Mouse (Mus musculus) midbrain, embryonic 14.5 days (tissue): ENCODE data around the gene Gpr19. TPM values are rescaled to one million over a fixed set of nuclear protein-coding genes. Genes with fewer than 3 reads are reported as not detected.

ENCODE experiments used
- ATAC-seq: fragments of 200-750 bp; cut with Nextera tagmentation; 2 replicates; pipeline ENCODE4 v1.8.0; 2017; ENCODE audit warnings: moderate number of reproducible peaks, moderate library complexity; ENCODE audit not compliant: low FRiP score, low TSS enrichment
- DNase-seq: peaks from one replicate; pipeline ENCODE4 v3.0.0-alpha.2; 2015
- H3K27ac ChIP-seq: fragments of 300-500 bp; sonication (generic); replicated peaks from 2 replicates; pipeline ENCODE4 v1.5.1; 2014; ENCODE audit warnings: mild to moderate bottlenecking, low read depth, low read length, moderate library complexity
- H3K27me3 ChIP-seq: fragments of 300-500 bp; sonication (generic); 2 replicates; pipeline ENCODE4 v1.6.1; 2014; ENCODE audit warnings: low read length, control low read depth, mixed read lengths; ENCODE audit not compliant: control insufficient read depth, insufficient read depth
- H3K36me3 ChIP-seq: fragments of 300-500 bp; sonication (generic); 2 replicates; pipeline ENCODE4 v1.6.1; 2014; ENCODE audit warnings: low read length, control low read depth; ENCODE audit not compliant: control insufficient read depth, insufficient read depth
- H3K4me1 ChIP-seq: fragments of 300-500 bp; sonication (generic); 2 replicates; pipeline ENCODE4 v1.6.1; 2014; ENCODE audit warnings: mild to moderate bottlenecking, antibody characterized with exemption, low read length, control low read depth; ENCODE audit not compliant: control insufficient read depth, insufficient read depth
- H3K4me2 ChIP-seq: fragments of 300-500 bp; sonication (generic); 2 replicates; pipeline ENCODE4 v1.6.1; 2014; ENCODE audit warnings: mild to moderate bottlenecking, low read length, moderate library complexity
- H3K4me3 ChIP-seq: fragments of 300-500 bp; sonication (generic); replicated peaks from 2 replicates; pipeline ENCODE4 v1.5.1; 2014; ENCODE audit warnings: low read depth, low read length
- H3K9ac ChIP-seq: fragments of 300-500 bp; sonication (generic); replicated peaks from 2 replicates; pipeline ENCODE4 v1.6.1; 2014; ENCODE audit warnings: mild to moderate bottlenecking, low read length, moderate library complexity
- H3K9me3 ChIP-seq: fragments of 300-500 bp; sonication (generic); 2 replicates; pipeline ENCODE4 v1.6.1; 2016; ENCODE audit warnings: low read length, control low read depth, mixed read lengths; ENCODE audit not compliant: control insufficient read depth
- WGBS: fragments of 180-500 bp; shearing (Covaris S2); extraction: QIAGEN DNeasy Blood & Tissue Kit; methylation state at CpG from one replicate; pipeline ENCODE4 v1.1.7; 2014; 5-methylcytosine and 5-hydroxymethylcytosine counted together
- polyA plus RNA-seq: library from polyadenylated mRNA; unstranded; fragments of >200 nt; fragmentation: Nextera tagmentation; extraction: Ambion mirVana; gene quantifications from 2 replicates; pipeline ENCODE4 v1.2.1, GENCODE M21; 2014

Gpr19 gene
- polyA plus RNA-seq, 1 experiment from 2014 or later = 43.0 TPM

DNA sequence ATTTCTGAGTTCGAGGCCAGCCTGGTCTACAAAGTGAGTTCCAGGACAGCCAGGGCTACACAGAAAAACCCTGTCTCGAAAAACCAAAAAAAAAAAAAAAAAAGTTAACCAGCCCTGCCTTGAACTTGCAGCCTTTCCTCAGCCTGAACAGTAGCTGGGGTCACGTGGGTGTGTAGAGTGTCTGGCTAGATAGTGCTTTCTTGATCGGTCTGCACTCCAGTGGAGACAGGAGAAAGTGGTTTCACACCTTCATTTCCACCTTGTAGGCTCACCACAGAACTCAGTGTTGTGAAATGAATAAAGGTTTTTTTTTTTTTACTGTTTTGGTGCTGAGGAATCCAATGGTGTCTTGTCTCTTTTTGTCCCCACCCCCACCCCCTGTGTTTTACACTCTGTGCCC is 5.0 kb upstream of the Gpr19 start:
- no peak for ATAC-seq
- Histone ChIP-seq H3K9ac (no peak overlapping the region), H3K9me3 (no peaks in the 10 kb centered on the region), H3K27ac (no peak overlapping the region), H3K4me3 (no peak overlapping the region), H3K27me3 (no peaks in the 10 kb centered on the region), H3K4me1 (peaks cover 11% of the 10 kb centered on the region; the same call in 1 of the 2 replicates), H3K4me2 (no peak overlapping the region), H3K36me3 (no peaks in the 10 kb centered on the region)
- no peak for DNase-seq
- 79% methylated on average over 4 of the region's 4 CpGs for WGBS

DNA sequence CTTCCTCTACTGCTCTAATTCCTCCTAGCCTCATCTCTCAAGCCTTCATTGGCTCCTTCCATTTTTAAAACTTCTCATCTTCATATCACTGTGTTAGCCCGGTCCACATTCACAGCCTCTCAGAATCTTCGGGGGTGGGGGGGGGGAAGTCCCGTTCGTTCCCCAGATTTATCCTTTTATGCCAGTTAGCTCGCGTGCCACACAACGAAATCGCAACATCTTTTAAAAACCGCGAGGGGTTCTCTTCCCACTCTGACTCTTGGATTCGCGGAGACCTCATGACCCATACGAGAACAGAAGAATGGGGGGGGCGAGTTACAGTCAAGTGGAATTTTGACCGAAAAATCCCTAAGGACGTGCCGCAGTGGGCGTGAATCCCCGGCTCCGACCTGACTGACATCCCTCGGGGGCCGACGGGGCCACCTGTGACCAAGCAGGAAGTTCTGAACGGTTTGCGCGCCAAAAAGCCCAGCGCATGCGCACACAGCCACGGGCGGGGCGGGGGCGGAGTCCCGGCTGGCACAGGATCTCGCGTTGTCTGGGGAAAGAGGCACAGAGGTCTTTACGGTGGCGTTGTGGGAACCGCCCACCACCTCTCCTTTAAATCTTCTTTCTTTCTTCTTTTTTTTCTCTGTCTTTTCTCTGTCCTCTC is 809 bp downstream of the Gpr19 start:
- peak; percentile 93 for ATAC-seq
- under 1% methylated on average over 38 of the region's 38 CpGs for WGBS

DNA sequence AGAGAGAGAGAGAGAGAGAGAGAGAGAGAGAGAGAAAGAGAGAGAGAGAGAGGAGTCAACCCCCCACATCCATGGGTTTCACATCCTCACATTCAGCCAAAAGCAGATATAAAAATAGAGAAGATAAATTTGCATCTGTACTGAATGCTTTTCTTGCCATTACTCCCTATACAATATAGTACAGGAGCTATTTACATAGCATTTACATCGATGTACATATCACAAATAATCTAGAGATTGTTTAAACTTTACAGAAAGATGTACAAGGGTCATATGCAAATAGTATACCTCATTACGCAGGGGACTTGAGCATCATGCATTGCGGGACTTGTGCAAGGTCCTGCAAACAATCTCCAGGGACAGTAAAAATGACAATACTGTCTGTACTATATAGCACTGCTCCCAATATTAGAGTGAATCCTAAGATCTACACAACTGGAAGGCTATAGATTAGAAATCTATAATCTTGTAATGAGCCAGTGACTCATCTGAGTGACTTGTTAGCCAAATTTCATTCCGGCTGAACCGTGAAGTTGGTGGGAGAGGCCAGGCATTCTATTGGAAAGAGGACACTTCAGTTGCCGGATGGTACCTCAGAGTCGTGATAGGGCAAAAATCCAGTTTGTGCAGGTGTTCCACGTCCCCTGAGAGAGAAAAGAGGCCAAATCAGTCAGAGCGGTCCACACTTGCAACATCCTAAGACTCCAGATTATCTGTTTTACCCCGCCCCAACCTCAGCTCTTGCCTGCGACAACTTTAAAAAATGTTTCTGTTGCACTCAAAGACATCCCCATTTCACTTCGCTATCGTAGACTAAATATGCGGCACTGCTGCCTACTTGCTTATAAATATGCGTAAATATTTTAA is 1.6 kb downstream of the Gpr19 start:
- Histone ChIP-seq H3K4me1 (peaks cover 15% of the 10 kb centered on the region; the same call in 1 of the 2 replicates), H3K4me2 (peak overlapping the region; percentile 80), H3K27me3 (no peaks in the 10 kb centered on the region), H3K36me3 (no peaks in the 10 kb centered on the region), H3K27ac (no peak overlapping the region), H3K9me3 (no peaks in the 10 kb centered on the region), H3K9ac (peak overlapping the region; percentile 89; the same call in 1 of the 2 replicates), H3K4me3 (peak overlapping the region; percentile 68)
- WGBS = 53% methylated on average over 15 of the region's 15 CpGs
- no peak for ATAC-seq
- DNase-seq = no peak

More for the DNA sequence above, 809 bp downstream of the Gpr19 start:
- Histone ChIP-seq H3K4me1 (peaks cover 15% of the 10 kb centered on the region; the same call in 1 of the 2 replicates), H3K27me3 (no peaks in the 10 kb centered on the region), H3K36me3 (no peaks in the 10 kb centered on the region), H3K27ac (peak overlapping the region; percentile 99), H3K4me3 (peak overlapping the region; percentile 68), H3K4me2 (peak overlapping the region; percentile 80), H3K9me3 (no peaks in the 10 kb centered on the region), H3K9ac (peak overlapping the region; percentile 89)
- peak; percentile 96 for DNase-seq

DNA sequence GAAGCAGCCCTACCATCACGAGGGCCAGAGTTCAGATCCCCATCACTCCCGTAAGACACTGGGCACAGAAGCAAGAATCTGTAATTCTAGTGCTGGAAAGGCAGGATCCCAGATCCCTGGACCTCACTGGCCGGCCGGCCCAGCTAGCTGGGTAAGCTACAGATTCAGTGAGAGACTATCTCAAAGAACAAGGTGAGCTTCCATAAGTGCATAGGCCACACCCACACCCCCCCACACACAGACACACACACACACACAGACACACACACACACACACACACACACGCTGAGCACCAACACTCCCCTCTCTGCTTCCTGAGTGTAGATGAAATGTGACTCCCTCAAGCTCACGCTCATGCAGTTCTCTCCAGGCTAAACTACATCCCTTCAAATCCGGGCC is 7.9 kb downstream of the Gpr19 start:
- WGBS = 86% methylated on average over 7 of the region's 7 CpGs
- Histone ChIP-seq H3K27ac (no peak overlapping the region), H3K4me1 (peaks cover 28% of the 10 kb centered on the region), H3K9ac (no peak overlapping the region), H3K4me2 (no peak overlapping the region), H3K36me3 (no peaks in the 10 kb centered on the region), H3K9me3 (no peaks in the 10 kb centered on the region), H3K27me3 (no peaks in the 10 kb centered on the region), H3K4me3 (no peak overlapping the region)
- DNase-seq (no peak), ATAC-seq (no peak)

DNA sequence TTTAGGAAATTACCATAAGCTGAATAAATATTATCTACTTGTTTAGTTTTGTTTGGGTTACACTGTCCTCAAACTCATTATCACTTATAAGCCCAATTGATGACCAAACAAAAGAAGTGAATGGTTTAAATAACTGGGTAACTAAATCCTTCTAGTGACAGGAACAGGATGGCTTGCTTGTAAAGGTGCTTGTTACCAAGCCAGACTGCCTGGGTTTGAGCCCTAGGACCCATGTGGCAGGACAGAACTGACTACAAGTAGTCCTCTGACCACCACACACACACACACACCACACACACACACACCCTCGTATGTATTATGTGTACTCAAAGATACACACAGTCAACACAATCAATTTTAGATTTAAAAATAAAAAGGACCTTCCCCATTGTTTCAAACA is 8.6 kb downstream of the Gpr19 start:
- DNase-seq (no peak), ATAC-seq (no peak)
- H3K36me3 ChIP-seq = 0 out of 2 replicates have a peak, but pooled peaks cover 2% of the 10 kb centered on the region
- no peak overlapping the region for H3K4me2 ChIP-seq
- H3K9ac ChIP-seq = no peak overlapping the region
- H3K4me3 ChIP-seq = no peak overlapping the region
- peak overlapping the region; percentile 92; the same call in 1 of the 2 replicates for H3K27ac ChIP-seq
- 79% methylated on average over 1 of the region's 1 CpGs for WGBS
- peaks cover 35% of the 10 kb centered on the region for H3K4me1 ChIP-seq
- H3K9me3 ChIP-seq = no peaks in the 10 kb centered on the region
- H3K27me3 ChIP-seq = no peaks in the 10 kb centered on the region

DNA sequence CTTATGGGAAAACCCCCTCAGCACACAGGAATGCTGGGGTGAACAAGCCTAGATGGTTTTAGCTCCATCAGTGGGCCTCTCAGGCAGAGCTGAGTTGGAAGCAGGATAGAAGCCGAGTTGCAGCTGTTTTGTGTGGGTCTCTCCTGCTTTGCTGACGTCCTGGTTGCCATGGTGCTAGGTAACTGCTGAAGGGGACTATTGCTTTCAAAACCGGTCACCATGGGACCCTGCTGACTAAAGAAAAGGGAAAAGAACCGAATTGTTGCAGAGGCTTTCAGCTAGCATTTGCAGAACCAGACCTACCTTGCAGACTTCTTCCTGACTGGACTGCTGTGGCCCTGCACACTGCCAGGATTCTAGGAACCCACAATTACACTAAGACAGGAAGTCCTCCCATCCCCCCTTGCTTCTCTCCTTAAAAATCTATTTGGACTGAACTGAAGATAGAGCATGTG is 9.8 kb downstream of the Gpr19 start:
- Histone ChIP-seq H3K36me3 (0 out of 2 replicates have a peak, but pooled peaks cover 2% of the 10 kb centered on the region), H3K9ac (peak overlapping the region; percentile 6), H3K27ac (peak overlapping the region; percentile 92), H3K27me3 (no peaks in the 10 kb centered on the region), H3K9me3 (no peaks in the 10 kb centered on the region), H3K4me3 (peak overlapping the region; percentile 59), H3K4me1 (peaks cover 39% of the 10 kb centered on the region), H3K4me2 (peak overlapping the region; percentile 70)
- ATAC-seq = peak; percentile 74
- 1% methylated on average over 4 of the region's 4 CpGs for WGBS
- peak; percentile 82 for DNase-seq

DNA sequence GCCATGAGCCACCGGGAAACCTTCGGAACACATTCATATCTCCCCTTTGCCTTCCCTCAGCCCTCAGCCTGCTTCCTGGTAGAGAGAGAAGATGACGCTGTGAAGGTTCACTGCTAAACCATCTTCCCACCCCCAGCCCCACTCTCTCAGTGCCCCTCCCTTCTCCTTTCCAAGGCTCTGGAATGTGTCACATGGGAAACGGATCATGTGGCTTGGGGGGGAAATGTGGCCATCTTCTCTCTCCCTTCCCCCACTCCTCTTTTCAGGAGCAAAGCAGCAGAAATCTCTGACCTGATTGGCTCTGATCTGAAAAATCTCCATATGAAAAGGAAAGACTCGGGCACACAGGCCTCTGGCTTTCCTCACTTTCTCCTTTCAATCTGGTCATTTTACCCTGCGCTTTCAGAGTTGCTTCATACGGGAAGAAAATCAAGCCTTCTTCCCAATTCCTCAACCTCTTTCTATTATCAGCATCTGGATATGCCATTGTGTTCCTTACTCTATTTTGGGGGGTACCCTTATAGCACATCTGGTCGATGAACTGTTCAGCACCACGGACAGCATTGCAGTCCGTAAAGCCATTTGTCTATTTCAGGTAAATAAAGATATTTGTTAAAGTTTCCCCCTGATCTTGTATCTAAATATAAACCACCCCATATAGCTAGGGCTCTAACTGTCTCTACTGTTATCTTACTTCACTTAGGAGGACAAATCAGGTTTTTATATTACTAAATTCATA is 10.5 kb downstream of the Gpr19 start:
- Histone ChIP-seq H3K4me2 (peak overlapping the region; percentile 70), H3K4me1 (peaks cover 39% of the 10 kb centered on the region), H3K27me3 (no peaks in the 10 kb centered on the region), H3K36me3 (0 out of 2 replicates have a peak, but pooled peaks cover 4% of the 10 kb centered on the region), H3K9me3 (no peaks in the 10 kb centered on the region), H3K27ac (peak overlapping the region; percentile 92), H3K9ac (peak overlapping the region; percentile 77), H3K4me3 (peak overlapping the region; percentile 59)
- 1% methylated on average over 10 of the region's 10 CpGs for WGBS
- DNase-seq (peak; percentile 96), ATAC-seq (peak; percentile 94)

DNA sequence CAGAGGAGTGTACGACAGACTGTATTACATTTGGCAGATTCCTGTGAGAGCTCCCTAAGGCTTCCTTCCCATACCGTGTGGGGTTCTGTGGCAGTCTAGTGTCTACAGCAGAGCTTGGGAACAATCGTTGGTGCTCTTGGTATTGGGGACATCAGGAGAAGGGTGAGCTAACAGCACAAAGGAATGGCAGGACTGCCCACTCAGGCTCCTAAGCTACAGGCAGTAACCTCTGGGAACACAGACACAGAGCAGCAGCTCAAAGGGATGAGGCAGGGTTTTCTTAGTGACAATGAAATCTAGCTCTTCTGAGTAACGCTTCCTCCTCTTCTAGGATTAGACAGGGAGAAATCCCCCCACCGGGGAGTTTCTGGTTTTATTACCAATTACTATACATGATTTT is 11.4 kb downstream of the Gpr19 start:
- WGBS = 5% methylated on average over 5 of the region's 5 CpGs
- 0 out of 2 replicates have a peak, but pooled peaks cover 10% of the 10 kb centered on the region for H3K36me3 ChIP-seq
- H3K9ac ChIP-seq = peak overlapping the region; percentile 77
- H3K4me2 ChIP-seq = peak overlapping the region; percentile 70
- ATAC-seq (peak; percentile 28; the same call in 1 of the 2 replicates), DNase-seq (peak; percentile 65)
- peak overlapping the region; percentile 92 for H3K27ac ChIP-seq
- no peaks in the 10 kb centered on the region for H3K27me3 ChIP-seq
- H3K4me1 ChIP-seq = peaks cover 39% of the 10 kb centered on the region
- peak overlapping the region; percentile 59 for H3K4me3 ChIP-seq
- H3K9me3 ChIP-seq = no peaks in the 10 kb centered on the region
